Mouse (Mus musculus): ENCODE measurements around the gene Cxcl9. TPM values are rescaled to one million over a fixed set of nuclear protein-coding genes. Genes with fewer than 3 reads are reported as not detected.

Gene Cxcl9
- polyA plus RNA-seq, 1 experiment from 2014 or later: not detected

- Histone ChIP-seq H3K4me3 (ENCODE audit: low read depth, low read length) (no peak overlapping the region), H3K4me1 (replicated peaks; ENCODE audit: control insufficient read depth, insufficient read depth, low read length) (no peaks in the 10 kb centered on the region), H3K36me3 (ENCODE audit: control insufficient read depth, insufficient read depth, low read length) (no peaks in the 10 kb centered on the region), H3K27ac (ENCODE audit: low read depth, low read length) (no peak overlapping the region), H3K9me3 (ENCODE audit: control insufficient read depth, low read length) (no peaks in the 10 kb centered on the region), H3K27me3 (ENCODE audit: control insufficient read depth, insufficient read depth, low read length) (no peaks in the 10 kb centered on the region), H3K9ac (ENCODE audit: low read depth, low read length) (no peak overlapping the region), H3K4me2 (replicated peaks; ENCODE audit: low read depth, low read length) (no peak overlapping the region)
- DNase-seq (ENCODE audit: low spot score) (no peak), ATAC-seq (ENCODE audit: low FRiP score) (no peak)
- 88% methylated on average over 12 of the region's 12 CpGs for WGBS
These were observed 3.2 kb upstream of the Cxcl9 start for GRCm38 (mm10) chr5:92331122-92331521.

GRCm38 (mm10) chr5:92327367-92327766, 512 bp downstream of the Cxcl9 start:
- Histone ChIP-seq H3K4me2 (replicated peaks; ENCODE audit: low read depth, low read length) (no peak overlapping the region), H3K36me3 (ENCODE audit: control insufficient read depth, insufficient read depth, low read length) (no peaks in the 10 kb centered on the region), H3K9me3 (ENCODE audit: control insufficient read depth, low read length) (no peaks in the 10 kb centered on the region), H3K4me1 (replicated peaks; ENCODE audit: control insufficient read depth, insufficient read depth, low read length) (no peaks in the 10 kb centered on the region), H3K27me3 (ENCODE audit: control insufficient read depth, insufficient read depth, low read length) (no peaks in the 10 kb centered on the region), H3K27ac (ENCODE audit: low read depth, low read length) (no peak overlapping the region), H3K4me3 (ENCODE audit: low read depth, low read length) (no peak overlapping the region), H3K9ac (ENCODE audit: low read depth, low read length) (no peak overlapping the region)
- no peak for ATAC-seq (ENCODE audit: low FRiP score)
- DNase-seq (ENCODE audit: low spot score): no peak
- WGBS: 85% methylated on average over 6 of the region's 6 CpGs

DNA sequence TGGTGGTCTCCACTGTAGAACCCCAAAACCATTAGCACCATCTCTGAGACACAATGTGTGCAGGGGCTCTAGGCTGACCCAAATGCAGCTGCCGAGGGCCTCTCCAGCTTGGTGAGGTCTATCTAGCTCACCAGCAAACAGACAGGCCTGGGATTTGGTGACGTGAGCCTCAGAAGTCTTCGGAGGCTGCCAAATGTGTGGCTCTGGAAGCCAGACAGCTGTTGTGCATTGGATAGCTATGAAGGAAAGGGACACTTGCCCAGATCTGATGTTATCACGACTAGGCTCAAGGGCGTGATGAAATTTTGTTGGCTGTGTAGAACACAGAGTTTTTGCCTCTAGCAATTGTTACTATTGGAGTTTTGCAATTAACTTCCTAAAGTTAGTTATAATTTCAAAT, 4.6 kb downstream of the Cxcl9 start:
- WGBS: 90% methylated on average over 5 of the region's 5 CpGs
- no peak overlapping the region for H3K27ac ChIP-seq (ENCODE audit: low read depth, low read length)
- H3K9me3 ChIP-seq (ENCODE audit: control insufficient read depth, low read length): no peaks in the 10 kb centered on the region
- H3K36me3 ChIP-seq (ENCODE audit: control insufficient read depth, insufficient read depth, low read length): no peaks in the 10 kb centered on the region
- no peaks in the 10 kb centered on the region for H3K27me3 ChIP-seq (ENCODE audit: control insufficient read depth, insufficient read depth, low read length)
- no peak overlapping the region for H3K4me2 ChIP-seq (replicated peaks; ENCODE audit: low read depth, low read length)
- no peak overlapping the region for H3K4me3 ChIP-seq (ENCODE audit: low read depth, low read length)
- no peaks in the 10 kb centered on the region for H3K4me1 ChIP-seq (replicated peaks; ENCODE audit: control insufficient read depth, insufficient read depth, low read length)
- no peak for ATAC-seq (ENCODE audit: low FRiP score)
- DNase-seq (ENCODE audit: low spot score): no peak
- no peak overlapping the region for H3K9ac ChIP-seq (ENCODE audit: low read depth, low read length)

GRCm38 (mm10) chr5:92322612-92323011, 5.3 kb downstream of the Cxcl9 start:
- no peak overlapping the region for H3K27ac ChIP-seq (ENCODE audit: low read depth, low read length)
- H3K36me3 ChIP-seq (ENCODE audit: control insufficient read depth, insufficient read depth, low read length): no peaks in the 10 kb centered on the region
- no peaks in the 10 kb centered on the region for H3K27me3 ChIP-seq (ENCODE audit: control insufficient read depth, insufficient read depth, low read length)
- WGBS: 87% methylated on average over 4 of the region's 4 CpGs
- no peak overlapping the region for H3K9ac ChIP-seq (ENCODE audit: low read depth, low read length)
- ATAC-seq (ENCODE audit: low FRiP score) (no peak), DNase-seq (ENCODE audit: low spot score) (no peak)
- H3K4me1 ChIP-seq (replicated peaks; ENCODE audit: control insufficient read depth, insufficient read depth, low read length): no peaks in the 10 kb centered on the region
- no peak overlapping the region for H3K4me2 ChIP-seq (replicated peaks; ENCODE audit: low read depth, low read length)
- H3K4me3 ChIP-seq (ENCODE audit: low read depth, low read length): no peak overlapping the region
- no peaks in the 10 kb centered on the region for H3K9me3 ChIP-seq (ENCODE audit: control insufficient read depth, low read length)

- Histone ChIP-seq H3K4me3 (ENCODE audit: low read depth, low read length) (no peak overlapping the region), H3K27ac (ENCODE audit: low read depth, low read length) (no peak overlapping the region), H3K4me2 (replicated peaks; ENCODE audit: low read depth, low read length) (no peak overlapping the region), H3K4me1 (replicated peaks; ENCODE audit: control insufficient read depth, insufficient read depth, low read length) (no peaks in the 10 kb centered on the region), H3K27me3 (ENCODE audit: control insufficient read depth, insufficient read depth, low read length) (no peaks in the 10 kb centered on the region), H3K36me3 (ENCODE audit: control insufficient read depth, insufficient read depth, low read length) (no peaks in the 10 kb centered on the region), H3K9ac (ENCODE audit: low read depth, low read length) (no peak overlapping the region), H3K9me3 (ENCODE audit: control insufficient read depth, low read length) (no peaks in the 10 kb centered on the region)
- ATAC-seq (ENCODE audit: low FRiP score) (no peak), DNase-seq (ENCODE audit: low spot score) (no peak)
- 77% methylated on average over 8 of the region's 8 CpGs for WGBS
These were observed 6.1 kb downstream of the Cxcl9 start for GRCm38 (mm10) chr5:92321631-92322400.

DNA sequence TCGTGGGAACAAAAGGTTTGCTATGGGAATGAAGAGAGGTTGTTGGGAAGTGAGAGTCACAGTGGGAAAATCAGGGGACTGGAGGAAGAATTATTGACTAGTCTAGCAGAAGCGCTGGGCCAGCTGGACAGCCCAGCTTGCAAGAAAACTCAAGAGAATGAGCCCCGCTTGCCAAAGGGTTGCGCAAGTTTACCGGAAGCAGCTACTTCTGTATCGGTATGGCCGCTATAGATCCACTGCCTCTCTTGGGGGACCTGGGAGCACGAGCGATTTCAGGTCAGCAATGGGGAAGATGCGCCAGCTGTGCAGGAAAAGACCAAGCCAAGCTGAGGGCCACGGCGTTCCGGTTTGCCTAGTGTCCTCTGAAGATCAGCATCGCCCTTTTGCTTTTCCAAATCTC, 9.3 kb downstream of the Cxcl9 start:
- WGBS: 93% methylated on average over 14 of the region's 14 CpGs

DNA sequence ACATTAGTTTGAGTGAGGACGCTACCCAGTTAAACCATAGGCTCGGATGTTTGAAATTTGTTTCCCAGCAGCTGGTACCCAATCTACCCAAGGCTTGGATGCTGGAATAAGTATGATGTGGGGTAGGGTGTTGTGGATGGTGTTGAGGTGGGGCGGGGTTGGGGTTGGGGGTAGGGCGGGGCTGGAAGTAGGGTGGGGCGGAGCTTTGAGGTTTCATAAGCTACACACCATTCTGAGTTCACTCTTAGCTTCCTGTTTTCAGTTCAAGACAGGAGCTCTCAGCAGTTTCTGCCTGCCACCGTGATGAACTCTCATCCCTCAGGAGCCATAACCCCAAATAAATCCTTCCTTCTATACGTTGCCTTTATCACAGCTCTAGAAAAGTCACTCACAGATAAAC, 9.8 kb downstream of the Cxcl9 start:
- 91% methylated on average over 7 of the region's 7 CpGs for WGBS
- H3K4me2 ChIP-seq (replicated peaks; ENCODE audit: low read depth, low read length): no peak overlapping the region
- H3K9me3 ChIP-seq (ENCODE audit: control insufficient read depth, low read length): no peaks in the 10 kb centered on the region
- DNase-seq (ENCODE audit: low spot score) (no peak), ATAC-seq (ENCODE audit: low FRiP score) (no peak)
- no peak overlapping the region for H3K4me3 ChIP-seq (ENCODE audit: low read depth, low read length)
- no peaks in the 10 kb centered on the region for H3K4me1 ChIP-seq (replicated peaks; ENCODE audit: control insufficient read depth, insufficient read depth, low read length)
- no peak overlapping the region for H3K9ac ChIP-seq (ENCODE audit: low read depth, low read length)
- no peaks in the 10 kb centered on the region for H3K27me3 ChIP-seq (ENCODE audit: control insufficient read depth, insufficient read depth, low read length)
- H3K36me3 ChIP-seq (ENCODE audit: control insufficient read depth, insufficient read depth, low read length): no peaks in the 10 kb centered on the region
- no peak overlapping the region for H3K27ac ChIP-seq (ENCODE audit: low read depth, low read length)

More for the DNA sequence above, 9.3 kb downstream of the Cxcl9 start:
- H3K27ac ChIP-seq (ENCODE audit: low read depth, low read length): no peak overlapping the region
- no peak overlapping the region for H3K4me2 ChIP-seq (replicated peaks; ENCODE audit: low read depth, low read length)
- H3K4me3 ChIP-seq (ENCODE audit: low read depth, low read length): no peak overlapping the region
- no peaks in the 10 kb centered on the region for H3K4me1 ChIP-seq (replicated peaks; ENCODE audit: control insufficient read depth, insufficient read depth, low read length)
- no peaks in the 10 kb centered on the region for H3K27me3 ChIP-seq (ENCODE audit: control insufficient read depth, insufficient read depth, low read length)
- H3K9me3 ChIP-seq (ENCODE audit: control insufficient read depth, low read length): no peaks in the 10 kb centered on the region
- H3K36me3 ChIP-seq (ENCODE audit: control insufficient read depth, insufficient read depth, low read length): no peaks in the 10 kb centered on the region
- H3K9ac ChIP-seq (ENCODE audit: low read depth, low read length): no peak overlapping the region
- no peak for DNase-seq (ENCODE audit: low spot score)
- ATAC-seq (ENCODE audit: low FRiP score): no peak

GRCm38 (mm10) chr5:92313776-92314175, 14.1 kb downstream of the Cxcl9 start:
- Histone ChIP-seq H3K27me3 (ENCODE audit: control insufficient read depth, insufficient read depth, low read length) (no peaks in the 10 kb centered on the region), H3K4me2 (replicated peaks; ENCODE audit: low read depth, low read length) (no peak overlapping the region), H3K27ac (ENCODE audit: low read depth, low read length) (no peak overlapping the region), H3K4me1 (replicated peaks; ENCODE audit: control insufficient read depth, insufficient read depth, low read length) (no peaks in the 10 kb centered on the region; the same call in 1 of the 2 replicates), H3K4me3 (ENCODE audit: low read depth, low read length) (no peak overlapping the region), H3K9ac (ENCODE audit: low read depth, low read length) (no peak overlapping the region), H3K9me3 (ENCODE audit: control insufficient read depth, low read length) (no peaks in the 10 kb centered on the region), H3K36me3 (ENCODE audit: control insufficient read depth, insufficient read depth, low read length) (no peaks in the 10 kb centered on the region)
- 81% methylated on average over 7 of the region's 7 CpGs for WGBS
- DNase-seq (ENCODE audit: low spot score): no peak
- ATAC-seq (ENCODE audit: low FRiP score): no peak

DNA sequence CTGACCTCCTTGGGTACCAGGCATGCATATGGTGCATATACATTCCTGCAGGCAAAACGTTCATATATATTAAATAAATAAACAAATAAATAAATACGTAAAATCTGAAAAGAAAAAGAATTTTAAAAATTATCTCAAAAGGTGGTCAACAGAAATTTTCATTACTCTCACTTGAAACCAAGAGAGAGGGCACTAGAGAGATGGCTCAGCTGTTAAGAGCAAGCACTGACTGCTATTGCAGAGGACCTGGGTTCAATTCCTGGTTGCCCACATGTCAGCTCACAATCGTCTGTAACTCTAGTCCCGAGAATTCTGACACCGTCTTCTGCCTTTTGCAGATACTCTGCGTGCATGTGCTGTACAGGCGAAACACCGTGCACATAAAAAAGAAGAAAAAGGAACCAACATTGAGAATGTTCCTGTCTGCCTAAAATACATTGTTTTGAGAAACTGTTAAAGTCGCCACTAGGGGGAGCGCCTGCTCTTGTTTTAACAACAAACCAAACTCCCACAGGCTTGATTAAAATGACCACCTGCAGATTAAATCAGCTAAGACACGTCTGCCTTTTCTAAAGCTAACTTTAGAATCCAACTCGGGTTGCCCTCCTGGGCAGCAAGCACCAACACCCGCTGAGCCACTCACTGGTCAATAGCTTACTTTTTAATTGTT, 15.7 kb downstream of the Cxcl9 start:
- Histone ChIP-seq H3K9ac (ENCODE audit: low read depth, low read length) (no peak overlapping the region), H3K36me3 (ENCODE audit: control insufficient read depth, insufficient read depth, low read length) (no peaks in the 10 kb centered on the region), H3K27ac (ENCODE audit: low read depth, low read length) (no peak overlapping the region), H3K9me3 (ENCODE audit: control insufficient read depth, low read length) (no peaks in the 10 kb centered on the region), H3K27me3 (ENCODE audit: control insufficient read depth, insufficient read depth, low read length) (no peaks in the 10 kb centered on the region), H3K4me2 (replicated peaks; ENCODE audit: low read depth, low read length) (no peak overlapping the region), H3K4me1 (replicated peaks; ENCODE audit: control insufficient read depth, insufficient read depth, low read length) (no peaks in the 10 kb centered on the region; the same call in 1 of the 2 replicates), H3K4me3 (ENCODE audit: low read depth, low read length) (no peak overlapping the region)
- DNase-seq (ENCODE audit: low spot score): peak; percentile 89
- 15% methylated on average over 13 of the region's 13 CpGs for WGBS
- ATAC-seq (ENCODE audit: low FRiP score): no peak

Measured in hindbrain, embryonic 11.5 days (tissue).